Mouse (Mus musculus) bone marrow, adult 2 months (tissue): ENCODE results near the gene Cdc42bpg.

ENCODE experiments used
- CTCF ChIP-seq: fragments of 200-500 bp; IDR thresholded peaks from 2 replicates; pipeline ENCODE4 v1.5.1; 2011; ENCODE audit warnings: low read length, control low read depth; ENCODE audit not compliant: control insufficient read depth, insufficient read depth
- POLR2A ChIP-seq: fragments of 200-500 bp; IDR thresholded peaks from 2 replicates; pipeline ENCODE4 v1.6.1; 2011; ENCODE audit warnings: low read depth, mild to moderate bottlenecking, control low read depth, low read length, borderline replicate concordance; ENCODE audit not compliant: control insufficient read depth

DNA sequence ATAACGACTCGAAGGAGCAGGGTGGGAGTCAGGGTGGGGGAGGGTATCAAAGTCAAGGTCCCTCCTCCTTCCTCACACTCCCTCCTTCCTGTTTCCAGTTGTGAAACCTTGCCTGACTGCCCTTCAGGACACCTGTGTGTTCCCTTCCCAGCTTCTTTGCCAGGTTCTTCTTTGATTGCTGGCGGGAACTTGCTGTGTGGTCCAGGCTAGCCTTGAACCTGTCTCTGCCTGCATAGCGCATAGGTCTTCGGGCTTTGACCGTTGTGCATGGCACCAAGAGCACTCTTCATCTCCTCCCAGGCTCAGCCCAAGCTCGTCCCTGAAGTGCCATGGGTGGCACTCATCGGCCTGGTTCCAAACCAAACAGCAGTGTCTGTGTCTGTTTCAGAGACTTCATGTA, 41.3 kb upstream of the Cdc42bpg start:
- TF ChIP-seq CTCF (no peak), POLR2A (no peak)
